Mouse (Mus musculus) testis, postnatal 10 days (tissue): Measurements from ENCODE around the gene Cfap99.

Experiments used
- DNase-seq: peaks from one replicate; pipeline ENCODE4 v3.0.0; 2021; ENCODE audit warnings: low spot score

Cfap99 gene

GRCm38 (mm10) chr5:34288154-34288716, at the start of gene Cfap99, which contains the start of gene Zfyve28:
Gene Cfap99, plus strand, starts transcription at chr5:34288600.
Gene Zfyve28, minus strand, starts transcription at chr5:34288449.
- peak; percentile 84 for DNase-seq

DNA sequence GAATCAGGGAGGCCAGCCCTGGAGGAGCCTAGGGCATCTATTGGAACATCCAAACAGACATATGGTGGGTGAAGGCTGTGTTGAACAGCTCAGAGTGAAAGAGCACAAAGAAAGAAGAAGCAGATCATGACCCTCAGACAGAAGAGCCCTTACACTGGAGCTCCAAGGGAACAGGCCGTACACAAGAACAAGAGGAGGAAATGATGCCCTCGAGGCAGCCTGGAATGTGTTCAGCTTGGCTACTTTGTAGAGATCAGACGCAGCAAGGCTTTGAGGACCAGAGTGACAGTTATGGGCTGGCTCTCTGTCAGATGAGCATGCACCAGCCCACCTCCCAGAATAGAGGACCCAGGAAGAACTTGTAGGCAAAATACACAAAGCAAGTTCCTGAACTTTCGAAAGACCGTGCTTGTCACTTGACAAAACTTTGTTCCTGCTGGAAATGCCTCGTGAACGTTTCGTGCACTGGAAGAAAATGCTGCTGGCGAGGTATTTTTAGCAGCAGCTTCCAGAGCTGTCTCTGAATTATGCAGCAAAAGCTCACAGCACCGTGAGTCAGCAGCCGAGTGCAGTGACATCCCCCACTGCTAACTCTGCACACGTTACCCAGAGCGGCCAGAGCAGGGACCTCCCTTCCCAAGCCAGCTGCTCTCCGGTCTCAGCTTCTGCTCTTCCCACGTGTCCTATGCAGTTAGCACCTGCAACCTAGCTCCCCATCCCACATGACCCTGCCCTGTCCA, 46.0 kb upstream of the Cfap99 start:
- no peak for DNase-seq

DNA sequence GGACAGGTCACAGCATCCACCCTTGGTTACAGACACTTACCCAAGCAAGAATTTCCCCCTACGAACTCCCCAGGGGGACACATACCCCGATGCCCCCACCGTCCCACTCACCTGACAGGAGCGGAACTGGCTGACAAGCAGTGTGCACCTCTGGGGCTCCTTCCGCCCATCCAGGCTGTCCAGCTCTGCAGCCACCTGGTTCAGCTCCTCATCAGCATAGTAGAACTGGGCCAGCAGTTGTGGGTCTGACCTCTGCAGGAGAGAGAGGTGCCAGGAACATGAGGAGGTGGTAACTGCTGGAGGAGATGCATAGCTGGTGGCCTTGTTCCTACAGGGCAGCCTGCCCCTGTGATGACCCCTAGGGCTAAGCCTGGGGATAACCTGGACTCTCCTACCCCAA, 45.3 kb upstream of the Cfap99 start:
- DNase-seq: no peak

DNA sequence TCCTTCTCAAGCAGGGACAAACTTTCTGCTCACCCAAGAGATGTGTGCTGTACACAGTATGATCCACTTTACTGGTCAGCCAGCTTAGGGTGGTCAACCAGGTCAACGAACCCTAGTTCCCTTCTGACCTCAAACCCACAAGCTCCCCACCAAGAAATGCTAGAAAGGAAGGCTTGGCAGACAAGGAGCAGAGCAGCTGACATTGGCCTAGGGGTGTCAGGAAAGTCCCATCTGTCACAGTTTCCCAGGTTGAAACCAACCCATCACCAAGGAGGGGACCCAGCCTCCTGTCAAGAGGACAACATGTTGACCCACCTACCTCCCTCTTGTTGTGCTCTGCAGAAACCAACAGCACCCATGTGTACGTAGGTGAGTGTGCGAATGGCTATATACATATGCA, 42.0 kb upstream of the Cfap99 start:
- no peak for DNase-seq

GRCm38 (mm10) chr5:34249132-34249531, 39.3 kb upstream of the Cfap99 start:
- DNase-seq: no peak

GRCm38 (mm10) chr5:34250090-34250489, 38.3 kb upstream of the Cfap99 start:
- DNase-seq: no peak

- no peak for DNase-seq
These were observed 36.6 kb upstream of the Cfap99 start for GRCm38 (mm10) chr5:34251794-34252193.

DNA sequence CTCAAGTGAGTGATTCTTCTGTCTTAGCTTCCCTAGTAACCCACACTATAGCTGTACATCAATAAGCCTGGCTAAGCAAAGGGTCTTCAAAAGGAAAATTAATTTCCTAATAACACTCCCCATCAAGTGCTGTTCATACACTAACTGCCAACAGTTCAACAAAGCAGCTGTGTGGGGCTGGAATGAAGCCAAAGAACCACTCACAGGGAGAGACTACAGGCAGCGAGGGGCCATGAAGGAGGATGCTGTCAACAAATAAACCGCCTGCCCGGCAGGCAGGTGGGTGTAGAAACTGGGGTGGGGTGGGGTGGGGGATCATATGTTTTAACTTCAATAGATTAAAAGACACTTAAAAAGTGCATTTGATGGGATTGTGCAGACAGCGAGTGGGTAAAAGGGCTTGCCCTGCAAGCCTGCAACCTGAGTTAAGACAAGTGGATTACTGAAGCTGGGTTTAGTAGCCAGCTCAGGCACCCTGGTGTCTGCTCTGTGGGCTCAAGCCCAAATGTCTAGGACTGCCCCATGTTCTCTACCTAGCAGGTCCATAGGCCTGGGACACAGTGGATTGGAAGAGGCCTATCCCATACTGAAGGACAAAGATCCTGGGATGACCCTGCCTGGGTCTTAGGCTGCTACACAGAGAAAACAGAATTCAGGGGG, 36.0 kb upstream of the Cfap99 start:
- DNase-seq: peak; percentile 63

DNA sequence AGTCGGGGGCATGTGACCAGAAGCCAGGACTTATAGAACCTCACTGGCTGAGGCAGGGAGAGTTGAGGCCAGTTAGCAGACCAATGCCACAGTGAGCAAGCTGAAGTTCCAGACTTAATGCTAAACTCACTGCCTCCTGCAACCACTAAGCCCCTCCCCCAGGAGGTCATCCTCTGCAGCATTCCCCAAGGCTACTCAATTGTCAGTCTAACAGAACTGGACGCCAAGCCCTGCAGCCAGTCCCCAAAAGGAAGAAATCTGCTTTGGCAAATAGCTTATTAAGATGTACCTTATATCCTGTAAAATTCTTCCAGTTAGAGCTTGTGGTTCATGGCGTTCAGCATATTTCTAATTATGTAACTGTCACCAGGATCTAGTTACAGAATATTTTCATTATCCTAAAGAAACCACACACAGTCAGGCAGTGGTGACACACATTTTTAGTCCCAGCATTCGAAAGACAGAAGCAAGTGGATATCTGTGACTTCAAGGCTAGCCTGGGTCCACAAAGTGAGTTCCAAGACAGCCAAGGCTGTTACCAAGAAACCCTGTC, 35.4 kb upstream of the Cfap99 start:
- DNase-seq: no peak

GRCm38 (mm10) chr5:34254309-34254708, 34.1 kb upstream of the Cfap99 start:
- no peak for DNase-seq

GRCm38 (mm10) chr5:34255189-34255588, 33.2 kb upstream of the Cfap99 start:
- DNase-seq: no peak

DNA sequence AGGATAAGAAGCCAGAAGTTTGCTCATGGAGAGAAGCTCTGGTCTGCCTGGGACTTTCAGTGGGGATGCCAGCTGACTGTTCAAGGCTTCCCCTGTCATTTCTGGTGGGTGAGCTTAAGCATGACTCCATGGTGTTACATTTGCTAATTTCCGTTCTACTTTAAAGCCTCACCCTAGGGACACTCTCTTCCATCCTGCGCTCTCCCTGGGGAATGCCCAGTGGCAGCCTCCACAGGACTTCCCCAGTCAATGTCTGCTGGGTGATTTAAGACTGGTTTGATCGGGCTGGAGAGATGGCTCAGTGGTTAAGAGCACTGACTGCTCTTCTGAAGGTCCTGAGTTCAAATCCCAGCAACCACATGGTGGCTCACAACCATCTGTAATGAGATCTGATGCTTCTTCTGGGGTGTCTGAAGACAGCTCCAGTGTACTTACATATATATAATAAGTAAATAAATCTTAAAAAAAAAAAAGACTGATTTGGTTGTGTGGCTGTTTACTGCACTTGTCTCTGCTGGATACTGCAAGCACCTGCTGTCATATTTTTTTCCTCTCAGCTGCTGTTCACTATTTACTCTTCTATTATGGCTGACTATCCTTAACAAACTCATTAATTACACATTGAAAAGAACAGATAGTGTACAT, 29.1 kb upstream of the Cfap99 start:
- DNase-seq: no peak

DNA sequence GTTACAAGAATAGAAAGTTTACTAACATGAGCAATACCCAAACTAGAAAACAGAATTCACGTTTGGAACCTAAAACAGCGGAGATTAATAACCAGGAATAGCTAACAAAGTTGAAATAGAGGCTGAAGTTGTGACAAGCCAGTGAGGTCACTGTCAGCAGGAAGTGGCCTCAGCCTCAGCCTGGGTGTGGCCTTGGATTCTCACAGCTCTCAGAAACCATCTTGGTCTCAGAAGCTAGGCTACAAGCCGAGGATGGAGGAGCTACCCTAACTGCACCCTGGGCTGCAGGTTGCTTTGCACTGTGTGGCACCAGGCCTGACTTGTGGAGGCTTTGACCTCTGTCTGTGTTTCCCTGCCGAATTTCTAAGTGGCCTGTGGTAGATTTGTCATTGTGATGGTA, 22.3 kb upstream of the Cfap99 start:
- DNase-seq: no peak

DNA sequence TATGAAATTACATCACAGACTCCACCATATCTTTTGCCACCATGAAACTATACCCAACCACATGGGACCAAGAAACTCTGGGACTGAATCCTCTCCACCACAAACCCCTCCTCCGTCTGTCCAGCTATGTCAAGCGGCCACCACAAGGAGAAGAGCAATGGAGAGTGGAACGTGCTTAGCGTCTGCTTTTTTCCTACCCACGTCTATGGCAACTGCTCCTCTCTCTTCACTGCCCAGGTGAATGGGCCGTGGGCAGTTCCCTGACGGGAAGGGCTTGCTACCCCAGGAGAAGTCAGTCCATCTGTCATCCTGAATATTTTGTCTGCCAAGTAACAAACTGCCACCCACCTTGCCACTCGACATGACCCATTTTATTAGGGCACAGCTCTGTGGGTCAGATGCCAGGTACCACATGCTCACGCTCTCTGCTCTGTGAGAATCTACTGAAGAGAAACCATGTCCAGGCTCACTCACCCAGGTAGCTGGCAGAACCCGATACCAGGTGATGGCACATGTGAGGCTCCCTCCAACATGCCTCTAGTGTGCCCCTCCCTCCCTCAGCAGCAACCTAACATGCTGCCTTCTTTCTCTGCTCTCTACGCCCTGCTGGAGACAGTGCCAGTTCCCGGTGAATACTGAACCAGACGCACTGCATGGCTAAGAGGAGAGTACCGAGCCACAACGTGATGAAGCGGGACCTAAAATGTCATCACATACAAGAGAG, 19.0 kb upstream of the Cfap99 start:
- DNase-seq: no peak

GRCm38 (mm10) chr5:34269921-34270465, 18.4 kb upstream of the Cfap99 start:
- no peak for DNase-seq

DNA sequence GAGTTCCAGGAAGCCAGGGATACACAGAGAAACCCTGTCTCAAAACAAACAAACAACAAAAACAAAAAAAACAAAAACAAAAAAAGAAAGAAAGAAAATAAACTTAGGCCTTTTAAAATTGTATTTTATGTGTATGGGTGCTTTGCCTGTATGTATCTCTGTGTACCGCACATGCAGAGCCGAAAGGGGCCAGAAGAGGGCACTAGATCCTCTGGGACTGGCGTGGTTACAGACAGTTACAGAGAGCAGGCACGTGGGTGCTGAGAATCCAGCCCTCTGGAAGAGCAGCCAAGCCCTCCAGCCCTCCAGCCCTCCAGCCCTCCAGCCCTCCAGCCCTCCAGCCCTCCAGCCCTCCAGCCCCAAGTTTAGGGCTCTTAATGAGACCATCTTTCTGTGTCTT, 16.7 kb upstream of the Cfap99 start:
- DNase-seq: peak; percentile 60

DNA sequence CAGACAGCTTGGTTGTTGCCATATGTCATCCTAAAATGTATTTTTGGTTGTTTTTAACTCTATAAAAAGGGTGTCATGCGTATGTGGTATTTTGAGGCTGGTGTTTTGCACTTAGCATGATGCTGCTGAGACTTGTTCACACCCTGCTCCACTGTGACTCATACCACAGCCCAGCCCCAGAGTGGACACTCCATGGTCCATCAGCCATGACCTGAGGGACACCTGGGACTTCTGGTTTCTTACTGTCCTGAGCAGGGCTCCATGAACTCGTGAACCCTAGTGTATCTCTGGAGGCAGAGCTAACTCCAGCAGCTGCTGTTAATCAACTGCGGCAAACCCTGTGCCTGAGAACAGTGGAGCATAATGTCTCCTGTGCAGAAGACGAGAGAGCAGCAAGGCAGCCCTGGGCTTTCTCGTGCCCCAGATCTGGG, 15.1 kb upstream of the Cfap99 start:
- DNase-seq: no peak

GRCm38 (mm10) chr5:34274268-34274667, 14.1 kb upstream of the Cfap99 start:
- DNase-seq: no peak

- DNase-seq: no peak
These were observed 13.6 kb upstream of the Cfap99 start for GRCm38 (mm10) chr5:34274676-34275293.

GRCm38 (mm10) chr5:34276191-34276590, 12.2 kb upstream of the Cfap99 start:
- no peak for DNase-seq

DNA sequence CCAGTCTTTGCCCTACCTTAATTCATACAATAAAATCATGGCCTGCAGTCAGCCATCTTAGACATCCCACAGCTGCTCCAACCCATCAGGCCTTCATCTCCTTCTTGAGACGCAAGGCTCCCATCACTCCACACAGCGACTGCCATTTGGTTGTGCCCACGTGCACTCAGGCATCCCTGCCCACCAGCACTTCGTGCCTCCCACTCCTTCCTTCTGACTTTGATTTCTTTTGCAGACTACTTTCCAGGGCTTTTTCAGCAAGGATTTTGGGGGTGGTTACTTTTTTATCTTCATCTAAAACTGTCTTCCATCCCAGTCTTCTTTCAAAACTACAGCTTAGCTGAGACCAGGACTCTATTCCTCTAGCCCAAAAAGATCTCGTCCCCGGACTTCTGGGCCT, 11.7 kb upstream of the Cfap99 start:
- DNase-seq: no peak
